Mouse (Mus musculus): Measurements from ENCODE around the gene Ctnnb1.
"Not testable (repeated sequence)": the region's sequence is repeated elsewhere in the genome, so short reads cannot be mapped to it uniquely, and the experiment has no call there.

Gene Ctnnb1

DNA sequence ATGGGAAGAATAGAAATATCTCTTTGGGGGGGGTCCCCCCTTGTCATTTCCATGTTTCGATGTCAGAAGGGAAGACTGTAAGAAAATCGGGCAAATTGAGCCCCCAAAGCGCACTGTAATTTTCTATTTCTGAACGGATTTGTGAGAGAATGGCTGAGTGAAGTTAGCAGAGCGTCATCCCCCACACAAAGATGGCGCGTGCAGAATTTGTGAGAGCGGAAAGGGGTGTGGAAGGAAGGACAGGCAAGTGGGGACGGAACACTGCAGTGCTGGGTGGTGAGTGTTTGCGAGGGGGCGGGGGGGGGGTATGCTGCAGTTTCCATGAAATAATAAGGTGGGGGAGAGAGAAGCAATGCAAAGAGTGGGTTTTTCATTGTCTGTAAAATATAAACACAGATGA is at the start of gene Ctnnb1:
Ctnnb1 (plus strand) TSS at position 136 of the 400 bp plus-strand sequence.
- no peak for DNase-seq (ENCODE audit: low read depth, low spot score)

DNA sequence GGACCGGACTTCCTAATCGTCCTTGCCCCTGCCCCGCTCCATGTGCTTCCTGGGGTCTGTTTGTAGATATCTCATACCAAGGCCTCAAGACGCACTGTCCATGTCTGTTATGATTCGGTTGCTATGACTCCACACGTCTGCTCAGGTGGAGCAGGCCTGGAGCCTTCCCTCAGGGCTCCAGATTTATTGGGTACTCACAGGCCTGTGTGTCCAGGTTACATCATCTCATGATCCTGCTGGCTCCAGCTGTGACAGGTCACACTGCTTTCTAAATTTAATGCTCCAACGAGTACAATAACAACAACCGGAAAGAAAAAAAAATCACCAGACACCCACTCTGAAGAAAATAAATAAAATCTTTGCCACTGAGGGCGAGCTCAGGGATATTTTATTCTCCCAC is 48.7 kb upstream of the Ctnnb1 start:
- no peak for DNase-seq (ENCODE audit: low read depth, low spot score)

DNA sequence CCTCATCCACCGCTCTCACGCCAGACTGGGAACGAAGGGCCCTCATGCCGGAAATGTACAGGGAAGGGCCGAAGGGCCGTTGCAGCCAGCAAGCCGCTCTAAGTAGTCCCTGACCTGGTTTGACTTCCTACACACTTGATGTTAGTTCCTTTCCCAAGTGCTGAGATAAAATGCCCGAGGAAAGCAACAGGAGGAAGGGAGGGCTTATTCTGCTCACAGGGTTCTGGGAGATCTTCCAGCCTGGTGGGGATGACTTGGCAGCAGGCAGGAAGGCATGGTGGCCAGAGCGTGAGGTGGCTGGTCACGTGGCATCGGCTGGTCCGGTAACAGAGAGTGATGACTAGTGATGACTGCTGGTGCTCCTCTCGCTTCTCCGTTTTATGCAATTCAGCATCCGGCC is 47.9 kb upstream of the Ctnnb1 start:
- no peak for DNase-seq (ENCODE audit: low read depth, low spot score)

DNA sequence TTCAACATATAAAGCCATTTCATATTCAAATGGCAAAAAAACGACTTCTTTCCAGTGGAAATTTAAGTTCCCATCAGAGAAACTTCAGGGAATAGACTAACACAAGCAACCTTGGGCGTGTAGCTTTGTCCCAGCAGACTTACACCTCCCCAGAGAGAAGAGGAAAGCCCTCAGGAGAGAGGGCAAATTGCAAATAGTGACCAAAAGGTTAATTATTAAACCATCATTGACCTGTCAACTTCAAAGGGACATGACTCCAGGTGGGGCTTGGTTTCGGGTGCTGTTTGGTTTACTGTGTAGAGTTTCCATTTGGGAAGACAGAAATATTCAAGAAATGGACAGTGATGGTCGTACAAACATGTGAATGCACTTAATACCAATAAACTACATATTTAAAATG is 47.2 kb upstream of the Ctnnb1 start:
- no peak for DNase-seq (ENCODE audit: low read depth, low spot score)

DNA sequence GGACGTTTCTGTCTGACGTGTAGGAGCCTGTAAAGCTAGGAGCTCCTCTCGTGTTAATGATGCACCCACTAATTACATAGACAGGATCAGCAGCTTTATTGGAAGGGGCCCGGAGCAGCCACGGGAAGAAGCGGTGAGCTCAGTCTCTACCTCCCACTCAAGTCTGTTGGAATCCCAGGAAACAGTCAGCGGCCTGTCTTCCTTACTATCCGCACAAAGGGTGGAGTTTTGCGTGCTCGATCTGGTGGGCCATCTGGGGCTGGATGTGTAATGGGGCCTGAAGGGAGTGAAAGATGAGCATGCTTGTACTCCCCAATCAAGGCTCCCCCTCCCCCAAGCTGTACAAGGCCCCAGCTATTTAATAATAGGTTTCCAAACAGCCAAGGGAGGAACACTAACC is 44.3 kb upstream of the Ctnnb1 start:
- no peak for DNase-seq (ENCODE audit: low read depth, low spot score)

DNA sequence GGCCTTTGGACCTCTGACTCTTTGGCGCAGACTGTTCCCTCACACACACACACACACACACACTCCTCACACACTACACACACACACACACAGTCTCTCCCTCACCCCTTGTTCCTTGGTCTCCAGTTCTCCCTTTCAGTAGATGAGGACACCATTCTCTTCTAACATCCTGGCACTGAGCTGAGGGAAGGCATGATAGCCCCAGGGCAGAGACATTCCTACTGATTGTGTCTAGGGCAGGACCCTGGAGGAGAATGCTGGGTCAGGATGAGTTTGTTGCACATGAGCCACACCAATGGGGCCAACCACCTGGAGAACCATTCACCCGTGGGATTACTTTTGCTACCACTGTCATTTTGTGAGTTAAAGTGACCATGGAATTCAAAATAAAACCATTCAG is 41.4 kb upstream of the Ctnnb1 start:
- no peak for DNase-seq (ENCODE audit: low read depth, low spot score)

DNA sequence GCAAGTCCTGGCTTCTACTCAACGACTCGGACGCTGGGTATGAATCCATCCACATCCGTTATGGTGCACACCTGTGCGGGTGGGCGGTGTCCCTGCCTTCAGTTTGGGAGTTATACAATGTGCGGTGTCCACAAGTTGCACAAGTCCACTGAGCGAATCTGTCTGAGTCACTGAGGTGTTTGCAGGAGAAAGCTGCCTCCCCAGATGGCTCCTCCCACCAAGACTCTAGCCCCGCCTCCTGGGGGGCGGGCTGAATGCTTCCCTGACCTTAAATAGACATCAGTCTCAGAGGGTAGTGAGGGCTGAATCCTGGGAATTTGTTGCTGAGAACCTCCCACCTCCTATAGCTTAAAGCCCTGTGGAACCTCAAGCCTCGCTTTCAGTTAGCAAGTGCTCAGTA is 35.6 kb upstream of the Ctnnb1 start:
- no peak for DNase-seq (ENCODE audit: low read depth, low spot score)

DNA sequence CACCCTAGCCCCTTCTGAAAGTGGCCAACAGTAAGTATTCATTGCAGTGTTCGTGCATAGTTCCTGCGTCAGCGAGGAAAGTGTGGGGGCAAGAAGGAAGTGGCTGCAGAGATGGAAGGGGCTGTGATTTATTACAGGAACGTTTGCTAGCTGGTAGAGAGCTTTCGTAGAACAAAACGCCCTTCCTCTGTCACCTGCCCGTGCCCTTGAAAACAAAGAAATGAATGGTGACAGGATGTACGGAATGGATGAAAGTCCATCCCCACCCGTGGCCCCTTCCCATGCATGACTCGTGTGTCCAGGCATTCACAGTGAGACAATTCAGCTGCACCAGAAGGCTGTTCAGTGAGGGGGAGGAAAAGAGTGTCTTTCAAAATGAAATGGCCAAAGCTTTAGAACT is 35.0 kb upstream of the Ctnnb1 start:
- DNase-seq (ENCODE audit: low read depth, low spot score) = no peak

DNA sequence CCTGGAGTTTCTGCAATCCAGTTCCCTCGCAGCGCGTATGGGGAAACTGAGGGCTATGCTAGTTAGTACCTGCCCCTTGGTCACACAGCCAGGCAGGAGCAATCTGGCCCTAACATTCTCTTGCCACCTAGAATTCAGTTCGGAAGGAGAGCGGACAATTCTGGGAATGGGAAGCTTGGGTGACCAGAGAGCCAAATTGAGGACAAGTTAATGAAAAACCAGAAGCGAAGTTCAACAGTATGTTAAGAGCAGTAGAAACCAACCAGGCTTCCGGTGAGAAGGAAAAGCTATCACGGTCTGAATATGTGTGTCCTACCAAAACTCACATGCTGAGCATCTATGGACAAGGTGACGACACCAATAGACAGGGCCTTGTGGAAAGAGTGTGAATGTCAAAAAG is 34.6 kb upstream of the Ctnnb1 start:
- DNase-seq (ENCODE audit: low read depth, low spot score) = no peak

DNA sequence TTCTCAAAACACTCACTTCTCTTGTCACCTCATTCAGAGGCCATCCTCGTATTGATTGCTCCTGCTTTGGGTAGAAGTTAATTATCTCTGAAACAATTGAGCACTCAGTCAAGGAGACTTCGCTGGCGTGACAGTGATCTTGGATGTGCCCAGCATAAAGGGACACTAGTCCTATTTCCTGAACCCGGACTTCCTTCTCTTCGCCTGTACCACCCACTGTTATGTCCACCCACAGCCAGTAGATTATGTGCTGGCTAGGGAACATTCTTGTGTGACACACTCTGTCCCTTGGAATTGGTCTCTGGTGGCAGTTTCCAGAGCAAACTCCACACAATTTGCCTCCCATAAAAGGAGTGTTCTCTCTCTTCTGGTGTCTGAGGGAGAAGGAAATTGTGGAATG is 32.5 kb upstream of the Ctnnb1 start:
- DNase-seq (ENCODE audit: low read depth, low spot score) = no peak

DNA sequence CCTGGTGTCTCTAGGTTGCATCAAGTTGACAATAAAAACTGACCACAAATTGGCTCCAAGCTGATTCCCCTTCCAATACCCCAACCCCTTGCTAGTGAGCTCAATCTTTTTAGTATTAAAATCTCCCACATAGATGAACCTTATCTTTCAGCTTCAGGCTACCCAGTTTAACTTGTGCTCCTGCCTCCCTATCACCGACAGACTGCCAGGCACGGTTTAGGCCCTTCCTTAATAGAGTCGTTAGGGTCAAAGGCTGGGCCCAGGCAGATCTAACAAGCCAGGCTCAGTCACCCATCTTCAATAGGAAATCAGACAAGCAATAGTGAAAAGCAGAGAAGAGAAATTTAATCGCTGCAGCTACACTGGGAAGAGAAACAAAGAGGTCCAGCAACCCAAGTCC is 31.7 kb upstream of the Ctnnb1 start:
- no peak for DNase-seq (ENCODE audit: low read depth, low spot score)

DNA sequence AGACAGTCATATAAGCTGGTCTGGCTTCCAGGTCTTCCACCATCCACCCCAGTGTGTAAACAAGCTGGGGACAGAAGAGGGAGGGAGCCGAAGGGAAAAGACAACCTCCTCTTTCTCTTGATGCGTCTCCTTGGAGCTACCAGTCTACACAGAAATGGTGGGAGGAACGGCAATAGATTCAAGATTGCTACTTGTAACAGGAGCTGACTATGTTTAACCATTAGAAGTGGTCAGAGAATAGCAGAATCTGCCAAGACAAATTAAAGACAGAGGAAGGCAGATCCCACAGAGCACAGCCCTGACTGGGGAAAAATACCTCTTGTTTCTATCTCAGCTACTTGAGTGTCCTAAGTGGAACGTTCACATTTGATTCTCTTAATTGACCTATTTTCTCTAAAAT is 29.2 kb upstream of the Ctnnb1 start:
- no peak for DNase-seq (ENCODE audit: low read depth, low spot score)

DNA sequence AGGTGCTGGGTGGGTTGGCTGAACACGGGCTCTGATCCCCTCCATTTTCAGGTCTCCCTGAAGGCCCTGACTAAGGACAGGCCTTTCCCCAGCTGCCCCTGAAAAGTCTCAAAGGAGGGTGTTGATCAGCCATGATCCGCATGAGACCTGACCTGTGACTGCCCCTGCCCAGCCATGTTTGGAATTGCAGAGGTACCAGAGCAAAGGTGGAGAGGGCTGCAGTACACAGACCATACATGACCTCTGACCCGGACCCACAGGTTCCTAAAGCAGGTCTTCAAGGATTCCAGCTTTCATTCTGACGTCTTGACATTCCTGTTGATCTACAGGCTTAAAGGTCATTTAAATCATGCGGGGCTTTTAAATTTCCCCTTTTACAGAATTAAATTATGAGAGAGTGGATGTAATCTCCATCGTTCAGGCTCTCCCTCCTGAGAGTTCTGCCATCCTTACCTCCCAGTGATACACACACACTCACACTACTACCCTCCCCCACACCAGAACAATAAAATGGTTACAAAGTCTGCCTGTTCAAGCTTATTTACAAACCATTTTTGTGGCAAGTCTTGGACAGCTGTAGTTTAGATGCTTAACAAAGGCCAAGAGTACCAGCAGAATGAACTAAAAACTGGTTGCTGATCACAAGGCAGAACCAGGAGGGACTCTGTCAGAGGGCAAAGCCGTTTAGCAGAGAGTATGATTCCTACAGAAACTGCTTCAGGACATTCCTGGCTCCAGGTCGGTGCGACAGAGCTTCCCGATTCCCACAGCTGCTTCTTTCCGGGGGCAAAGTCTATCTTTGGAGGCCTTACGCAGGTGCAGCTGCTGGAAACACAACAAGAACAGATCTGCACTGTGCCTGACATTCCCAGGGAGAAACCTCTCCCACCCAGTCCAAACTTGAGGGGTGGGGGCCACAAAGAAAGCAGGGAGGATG is 28.4 kb upstream of the Ctnnb1 start:
- no peak for DNase-seq (ENCODE audit: low read depth, low spot score)

DNA sequence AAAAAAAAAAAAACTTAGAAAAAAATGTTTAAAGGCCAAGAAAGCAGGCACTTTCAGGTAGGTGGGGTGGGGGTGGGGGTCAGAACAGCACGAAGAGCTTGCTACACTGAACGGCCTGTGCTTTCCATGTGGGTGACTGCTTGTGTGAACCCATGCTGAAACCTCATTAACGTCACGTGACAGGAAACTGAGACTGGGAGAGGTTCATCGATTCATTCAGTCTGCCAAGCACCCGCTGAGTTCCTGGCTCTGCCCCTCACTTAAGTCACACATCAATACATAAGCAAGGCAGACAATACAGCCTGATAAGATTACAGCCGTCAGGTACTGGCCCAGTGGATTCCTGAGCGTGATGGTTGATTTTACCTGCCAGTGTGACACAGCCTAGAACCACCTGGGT is 26.5 kb upstream of the Ctnnb1 start:
- no peak for DNase-seq (ENCODE audit: low read depth, low spot score)

DNA sequence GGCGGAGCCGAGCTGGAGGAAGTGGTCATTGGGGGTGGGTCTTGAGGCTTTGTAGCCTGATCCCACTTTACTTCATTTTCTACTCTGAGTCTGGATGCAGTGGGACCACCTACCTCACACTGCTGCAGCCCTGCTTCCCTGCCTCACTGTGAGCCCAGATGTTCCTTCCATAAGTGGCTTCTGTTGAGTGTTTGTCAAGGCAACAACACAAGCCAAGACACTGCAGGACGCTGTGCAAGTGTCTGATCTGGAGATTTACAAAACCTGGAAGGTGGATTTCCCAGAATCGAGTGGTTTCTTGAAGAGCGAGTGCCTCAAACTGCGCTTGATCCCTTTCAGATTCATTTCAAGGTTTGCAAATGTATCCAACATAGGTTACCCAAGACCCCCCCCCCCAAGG is 20.6 kb upstream of the Ctnnb1 start:
- no peak for DNase-seq (ENCODE audit: low read depth, low spot score)

DNA sequence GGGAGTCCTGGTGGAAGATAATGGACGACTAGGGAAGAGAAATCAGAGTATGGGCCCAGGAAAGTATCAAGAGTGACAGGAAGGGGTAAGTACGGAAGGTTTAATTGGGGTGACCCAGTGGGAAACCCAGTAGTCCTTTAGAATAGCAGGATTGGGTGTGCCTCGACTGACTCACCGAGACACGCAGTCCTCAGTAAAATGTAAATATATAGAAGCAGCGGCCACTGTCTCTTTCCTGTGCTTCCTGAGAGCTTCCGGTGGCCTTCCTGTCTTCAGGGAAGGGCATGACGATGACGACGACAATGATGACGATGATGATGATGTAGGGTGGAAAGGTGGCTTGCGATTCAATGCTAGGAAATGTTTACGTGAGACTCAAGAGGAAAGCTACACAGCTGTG is 15.9 kb upstream of the Ctnnb1 start:
- no peak for DNase-seq (ENCODE audit: low read depth, low spot score)

DNA sequence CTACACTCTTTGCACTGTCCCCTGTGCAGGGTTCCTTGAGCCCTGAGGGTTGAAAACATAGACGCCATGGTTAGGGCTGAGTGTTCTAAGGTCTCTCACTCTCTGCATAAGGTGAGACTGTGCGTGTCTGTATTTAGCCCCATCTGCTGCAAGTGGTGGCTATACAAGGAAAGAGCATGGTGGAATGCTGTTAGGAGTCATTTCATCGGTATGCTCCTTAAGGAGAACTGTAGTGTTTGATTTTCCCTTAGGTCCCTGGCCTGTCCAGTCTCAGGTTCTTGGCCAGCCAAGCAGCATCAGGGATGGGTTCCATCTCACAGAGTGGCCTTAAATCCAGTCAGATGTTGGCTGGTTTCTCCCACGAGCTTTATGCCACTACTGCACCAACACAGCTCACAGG is 14.6 kb upstream of the Ctnnb1 start:
- DNase-seq (ENCODE audit: low read depth, low spot score) = no peak

DNA sequence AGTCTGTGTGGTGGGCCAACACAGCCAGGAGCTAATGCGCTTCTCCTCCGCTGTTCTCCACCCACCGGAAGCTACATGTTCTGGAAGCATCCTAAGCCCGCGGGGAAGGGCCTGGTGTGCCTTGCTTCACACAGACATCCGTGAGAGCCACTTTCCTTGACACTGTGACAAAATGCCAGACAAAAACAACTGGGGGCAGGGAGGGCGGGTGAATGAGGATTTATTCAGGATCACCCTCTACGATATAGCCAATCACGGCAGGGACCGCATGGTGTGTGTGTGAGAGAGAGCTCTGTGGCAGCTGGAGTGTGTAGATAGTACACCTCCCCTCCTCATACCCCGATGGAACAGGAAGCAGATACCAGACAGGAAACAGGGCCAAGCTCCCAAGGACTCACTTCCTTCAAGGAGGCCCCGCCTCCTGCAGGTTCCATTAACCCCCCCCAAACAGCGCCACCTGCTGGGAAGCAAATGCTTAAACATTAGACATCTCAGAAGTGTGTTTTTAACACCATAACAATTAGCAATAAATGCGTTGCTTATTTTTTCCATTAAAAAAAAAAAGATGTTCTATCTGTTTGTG is 14.0 kb upstream of the Ctnnb1 start:
- no peak for DNase-seq (ENCODE audit: low read depth, low spot score)

DNA sequence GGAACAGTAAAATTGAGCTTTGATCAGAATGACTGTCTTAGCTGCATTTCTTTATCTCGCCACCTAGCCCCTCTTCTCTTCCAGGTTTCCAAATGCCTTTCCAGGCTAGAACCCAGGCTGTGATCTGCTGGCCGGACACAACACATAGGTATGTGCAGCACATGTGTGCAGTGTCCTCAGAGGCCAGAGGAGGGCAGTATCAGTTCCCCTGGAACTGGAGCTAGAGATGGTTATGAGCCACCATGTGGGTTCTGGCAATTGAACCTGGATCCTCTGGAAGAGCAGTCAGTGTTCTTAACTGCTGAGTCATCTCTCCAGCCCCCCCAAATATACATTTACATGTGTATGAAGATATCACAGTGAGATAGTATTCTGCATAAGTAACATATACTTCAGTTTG is 11.4 kb upstream of the Ctnnb1 start:
- DNase-seq (ENCODE audit: low read depth, low spot score) = not testable (repeated sequence)

DNA sequence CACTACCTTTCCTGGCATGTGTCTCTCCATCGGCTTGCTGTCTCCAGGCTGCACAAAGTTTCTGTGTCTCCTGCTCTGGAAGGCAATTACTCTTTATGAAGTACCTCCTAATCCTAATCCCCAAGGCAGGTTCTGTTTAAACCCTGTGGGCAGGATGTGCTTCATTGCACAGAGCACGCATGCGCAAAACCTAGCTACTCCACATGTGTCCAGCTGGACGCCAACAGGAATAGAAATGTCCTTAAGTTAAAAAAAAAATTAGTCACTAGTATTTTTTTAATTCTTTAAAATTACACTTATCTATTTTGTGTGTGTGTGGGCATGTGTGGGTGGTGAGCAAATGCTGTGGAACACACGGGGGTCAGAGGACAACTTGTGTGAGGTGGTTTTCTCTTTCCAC is 10.8 kb upstream of the Ctnnb1 start:
- DNase-seq (ENCODE audit: low read depth, low spot score) = no peak

DNA sequence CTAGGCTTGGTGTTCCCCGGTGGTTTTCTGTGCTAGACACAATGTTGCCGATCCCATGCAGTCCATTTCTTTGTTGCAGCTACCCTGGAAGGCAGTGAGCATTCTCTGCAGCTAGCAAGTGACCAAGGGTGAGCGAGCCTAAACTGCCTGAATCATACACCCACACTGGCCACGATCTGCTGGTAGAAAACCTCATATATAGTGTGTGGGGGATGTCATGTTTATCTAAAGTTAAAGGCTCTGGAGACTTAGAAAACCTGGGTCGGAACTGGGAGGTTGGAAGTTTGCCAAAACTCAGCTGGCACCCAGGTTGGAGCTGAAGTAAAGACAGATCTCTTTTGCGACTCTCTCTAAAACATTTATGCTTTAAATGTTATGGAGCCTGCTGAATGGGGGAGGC is 10.4 kb upstream of the Ctnnb1 start:
- DNase-seq (ENCODE audit: low read depth, low spot score) = no peak

DNA sequence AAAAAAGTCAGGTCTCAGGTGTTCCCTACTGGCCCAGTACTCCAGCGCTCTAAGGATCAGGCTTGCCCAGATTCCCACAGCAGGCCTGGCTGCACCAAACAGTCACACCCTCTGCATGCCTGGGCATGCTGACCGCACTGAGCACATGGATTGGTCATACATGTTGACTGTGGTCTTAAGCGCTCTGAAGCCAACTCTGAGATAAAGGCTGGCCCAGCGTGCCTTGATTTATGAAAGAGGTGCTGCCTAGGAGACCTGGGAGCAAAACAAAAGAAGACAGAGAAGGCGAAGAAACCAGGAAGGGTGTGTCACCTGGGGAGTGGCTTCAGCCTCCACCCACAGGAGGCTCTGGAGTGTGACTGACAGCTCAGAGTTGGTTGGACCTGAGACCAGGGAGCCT is 9.9 kb upstream of the Ctnnb1 start:
- no peak for DNase-seq (ENCODE audit: low read depth, low spot score)

DNA sequence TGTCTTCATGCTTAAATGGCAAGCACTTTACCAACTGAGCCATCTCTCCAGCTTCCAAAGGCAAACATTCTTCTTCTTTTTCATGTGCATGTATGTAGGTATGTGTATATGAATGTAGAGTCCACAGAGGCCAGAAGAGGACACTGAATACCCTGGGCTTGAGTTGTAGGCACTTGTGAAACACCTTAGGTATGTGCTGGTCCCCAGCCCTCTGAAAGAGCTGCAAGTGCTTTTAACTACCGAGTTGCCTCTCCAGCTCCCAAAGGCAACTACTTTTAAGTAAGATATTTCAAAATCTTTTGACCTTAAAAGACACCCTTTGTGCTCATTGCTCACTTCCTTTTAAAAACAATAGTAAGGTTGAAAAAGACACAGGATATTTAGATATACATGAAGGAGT is 2.9 kb upstream of the Ctnnb1 start:
- no peak for DNase-seq (ENCODE audit: low read depth, low spot score)
